Mouse (Mus musculus) layer of hippocampus, adult 9-10 months (tissue): ENCODE measurements around the gene Irf8.
"Not testable (repeated sequence)": the region's sequence is repeated elsewhere in the genome, so short reads cannot be mapped to it uniquely, and the experiment has no call there.

Source experiments
- DNase-seq: peaks from one replicate; pipeline ENCODE4 v3.0.0; 2022; ENCODE audit warnings: low spot score

Gene Irf8

DNA sequence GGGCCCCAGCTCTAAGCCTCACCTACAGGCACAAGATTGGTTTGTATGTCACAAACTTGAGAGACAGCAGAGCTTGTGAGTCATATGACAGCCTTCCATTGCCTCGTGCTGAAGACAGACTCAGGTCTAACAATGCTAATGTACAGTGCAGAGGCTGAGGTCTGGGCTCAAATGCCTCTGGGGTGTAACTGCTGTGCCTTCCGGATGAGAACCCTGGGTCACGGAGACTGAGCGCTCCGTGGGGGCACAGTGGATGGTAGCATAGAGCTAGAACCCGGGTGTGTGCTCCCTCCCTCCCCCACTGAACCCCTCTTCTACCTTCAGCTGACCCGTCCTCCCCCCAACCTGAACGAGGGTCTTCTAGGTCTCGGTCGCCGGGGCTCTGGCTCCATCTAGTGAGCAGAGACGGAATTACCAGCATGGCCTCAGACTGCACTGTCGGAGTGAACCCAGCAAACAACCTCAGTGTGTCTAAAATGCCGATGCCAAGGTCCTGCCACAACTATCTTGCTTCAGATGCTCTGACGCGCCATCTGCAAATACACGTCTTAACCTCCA is 64.2 kb downstream of the Irf8 start:
- DNase-seq = peak; percentile 26

DNA sequence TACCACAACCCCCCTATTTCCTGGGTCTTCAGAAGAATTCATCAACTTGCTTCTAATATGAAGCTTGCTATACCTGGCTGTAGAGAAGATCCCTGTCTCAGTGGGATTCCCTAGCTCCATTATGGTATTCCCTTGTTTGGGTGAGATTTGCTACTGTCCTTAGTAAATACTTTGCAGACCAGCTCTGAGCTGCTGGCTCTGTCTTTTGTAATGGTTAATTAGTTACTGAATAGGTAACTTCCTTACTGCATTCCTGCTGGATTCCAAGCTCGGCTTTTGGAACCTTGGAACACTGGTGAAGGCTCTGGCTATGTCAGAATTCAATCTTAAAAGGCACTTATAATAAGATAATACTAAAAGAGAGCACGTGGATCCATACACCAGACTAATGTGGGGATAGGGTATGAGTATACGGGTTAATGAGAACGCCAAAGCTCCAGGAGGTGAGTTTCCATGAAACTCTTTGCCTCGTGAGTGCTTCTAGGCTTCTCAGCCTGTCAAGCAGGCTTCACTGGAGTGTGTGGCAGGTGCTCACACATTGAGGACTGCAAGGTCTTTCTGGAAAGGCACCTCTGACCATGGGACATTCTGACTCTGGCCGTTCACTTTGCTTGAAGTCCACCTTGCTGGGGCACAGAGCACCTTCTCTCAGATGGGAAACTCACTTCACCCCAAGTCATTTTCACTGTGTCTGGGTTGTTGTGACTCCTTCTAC is 67.7 kb downstream of the Irf8 start:
- DNase-seq = not testable (repeated sequence)

DNA sequence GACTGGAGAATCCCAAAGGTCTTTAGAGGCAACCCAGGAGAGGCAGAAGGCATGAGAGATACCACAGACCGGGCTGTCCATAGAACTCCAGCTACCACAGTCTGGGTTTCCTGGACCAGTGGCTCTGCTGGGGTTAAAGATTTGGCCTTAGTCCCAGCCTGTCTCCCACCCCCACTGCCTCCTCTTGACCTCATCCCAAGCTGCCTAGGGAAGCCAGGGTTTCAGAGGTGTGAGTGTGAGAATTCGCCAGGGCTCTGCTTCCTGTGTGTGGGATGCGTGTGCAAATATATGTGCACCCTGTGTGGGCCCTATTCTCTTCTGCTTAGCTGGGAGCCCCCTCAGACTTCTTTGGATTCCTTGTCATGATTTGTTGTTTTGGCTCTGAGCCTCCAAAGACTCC is 68.6 kb downstream of the Irf8 start:
- no peak for DNase-seq
